Mouse (Mus musculus) MEL (cell line): Measurements from ENCODE around the gene Ybx2. TPM values are rescaled to one million over a fixed set of nuclear protein-coding genes. Genes with fewer than 3 reads are reported as not detected.

Experiments used
- DNase-seq: peaks from one replicate; pipeline ENCODE4 v3.0.0; 2011; ENCODE audit warnings: low read depth, low spot score
- H3K27ac ChIP-seq: 2 replicates; pipeline ENCODE4 v1.5.1; 2012; ENCODE audit warnings: low read depth, mild to moderate bottlenecking, control low read depth, low read length, moderate library complexity; ENCODE audit not compliant: control insufficient read depth
- H3K27me3 ChIP-seq, 2 experiments: fragments of 150-350 bp in 1 of 2; sonication (generic) in 1 of 2; 2 replicates each; pipeline ENCODE4 v1.6.1; 2012; ENCODE audit warnings: low read length in 2 of 2, mild to moderate bottlenecking in 2 of 2, improper control_type of control experiment in 1 of 2, moderate library complexity in 1 of 2; ENCODE audit not compliant: insufficient read depth in 2 of 2, control insufficient read depth in 1 of 2
- H3K36me3 ChIP-seq, 2 experiments: 2 replicates each; pipeline ENCODE4 v1.6.1; 2012 to 2014; ENCODE audit warnings: low read length in 2 of 2, improper control_type of control experiment in 1 of 2, inconsistent platforms in 1 of 2, mild to moderate bottlenecking in 1 of 2; ENCODE audit not compliant: insufficient read depth in 2 of 2, control insufficient read depth in 1 of 2
- H3K4me1 ChIP-seq, 2 experiments: fragments of 150-350 bp in 1 of 2; sonication (generic) in 1 of 2; 2 replicates each; pipeline ENCODE4 v1.6.1; 2012; ENCODE audit warnings: low read length in 2 of 2, improper control_type of control experiment in 1 of 2, mild to moderate bottlenecking in 1 of 2; ENCODE audit not compliant: insufficient read depth in 2 of 2, control insufficient read depth in 1 of 2
- H3K4me3 ChIP-seq, 2 experiments: fragments of 150-350 bp in 1 of 2; sonication (generic) in 1 of 2; 2 replicates each; pipeline ENCODE4 v1.5.1; 2012; ENCODE audit warnings: low read depth in 2 of 2, low read length in 2 of 2, mild to moderate bottlenecking in 2 of 2, moderate library complexity in 2 of 2, control low read depth in 1 of 2, improper control_type of control experiment in 1 of 2; ENCODE audit not compliant: control insufficient read depth in 1 of 2, insufficient read depth in 1 of 2
- H3K79me2 ChIP-seq: 2 replicates; pipeline ENCODE4 v1.6.1; 2012; ENCODE audit warnings: mild to moderate bottlenecking, low read length, moderate library complexity; ENCODE audit not compliant: control insufficient read depth, poor library complexity, insufficient read depth
- H3K9ac ChIP-seq: 2 replicates; pipeline ENCODE4 v1.6.1; 2012; ENCODE audit warnings: low read depth, mild to moderate bottlenecking, control low read depth, low read length, moderate library complexity; ENCODE audit not compliant: control insufficient read depth, poor library complexity, severe bottlenecking
- H3K9me3 ChIP-seq: fragments of 150-350 bp; sonication (generic); replicated peaks from 2 replicates; pipeline ENCODE4 v1.6.1; 2012; ENCODE audit warnings: mild to moderate bottlenecking, low read length, improper control_type of control experiment, moderate library complexity; ENCODE audit not compliant: insufficient read depth
- BHLHE40 ChIP-seq: IDR thresholded peaks from 2 replicates; pipeline ENCODE4 v1.6.1; 2012; ENCODE audit warnings: low read depth, mild to moderate bottlenecking, inconsistent platforms, low read length, improper control_type of control experiment, borderline replicate concordance
- ELF1 ChIP-seq: IDR thresholded peaks from 2 replicates; pipeline ENCODE4 v1.6.1; 2014; ENCODE audit warnings: low read depth, mild to moderate bottlenecking, inconsistent platforms, low read length, improper control_type of control experiment, moderate library complexity
- ETS1 ChIP-seq: IDR thresholded peaks from 2 replicates; pipeline ENCODE4 v1.6.1; 2012; ENCODE audit warnings: low read depth, mild to moderate bottlenecking, inconsistent platforms, low read length, improper control_type of control experiment, moderate library complexity
- GATA1 ChIP-seq: IDR thresholded peaks from 2 replicates; pipeline ENCODE4 v1.6.1; 2011; ENCODE audit warnings: low read depth, low read length, improper control_type of control experiment
- HCFC1 ChIP-seq: IDR thresholded peaks from 2 replicates; pipeline ENCODE4 v1.6.1; 2012; ENCODE audit warnings: low read depth, mild to moderate bottlenecking, inconsistent platforms, low read length, improper control_type of control experiment, moderate library complexity
- MAFK ChIP-seq: IDR thresholded peaks from 2 replicates; pipeline ENCODE4 v1.6.1; 2011; ENCODE audit warnings: low read depth, mild to moderate bottlenecking, low read length, improper control_type of control experiment, borderline replicate concordance
- MAZ ChIP-seq: IDR thresholded peaks from 2 replicates; pipeline ENCODE4 v1.6.1; 2012; ENCODE audit warnings: low read depth, mild to moderate bottlenecking, inconsistent platforms, low read length, improper control_type of control experiment
- MXI1 ChIP-seq: IDR thresholded peaks from 2 replicates; pipeline ENCODE4 v1.6.1; 2011; ENCODE audit warnings: mild to moderate bottlenecking, low read depth, low read length, improper control_type of control experiment
- NELFE ChIP-seq: IDR thresholded peaks from 2 replicates; pipeline ENCODE4 v1.6.1; 2011; ENCODE audit warnings: low read depth, low read length, improper control_type of control experiment
- NRF1 ChIP-seq: IDR thresholded peaks from 2 replicates; pipeline ENCODE4 v1.6.1; 2014; ENCODE audit warnings: low read depth, mild to moderate bottlenecking, inconsistent platforms, low read length, improper control_type of control experiment, moderate library complexity; ENCODE audit not compliant: poor library complexity, insufficient read depth, severe bottlenecking
- POLR2A ChIP-seq, 2 experiments: IDR thresholded peaks; 2 replicates each; pipeline ENCODE4 v1.6.1; 2011 to 2012; ENCODE audit warnings: low read length in 2 of 2, mild to moderate bottlenecking in 2 of 2, control low read depth in 1 of 2, improper control_type of control experiment in 1 of 2, low read depth in 1 of 2, moderate library complexity in 1 of 2; ENCODE audit not compliant: control insufficient read depth in 1 of 2, insufficient read depth in 1 of 2, poor library complexity in 1 of 2
- POLR2AphosphoS2 ChIP-seq: IDR thresholded peaks from 2 replicates; pipeline ENCODE4 v1.6.1; 2011; ENCODE audit warnings: low read length, improper control_type of control experiment
- RAD21 ChIP-seq: IDR thresholded peaks from 2 replicates; pipeline ENCODE4 v1.6.1; 2011; ENCODE audit warnings: mild to moderate bottlenecking, low read depth, low read length, improper control_type of control experiment
- TAL1 ChIP-seq: IDR thresholded peaks from 2 replicates; pipeline ENCODE4 v1.6.1; 2012; ENCODE audit warnings: mild to moderate bottlenecking, inconsistent platforms, low read length, moderate library complexity, mixed read lengths
- TBP ChIP-seq: IDR thresholded peaks from 2 replicates; pipeline ENCODE4 v1.8.0; 2011; ENCODE audit warnings: low read depth, low read length, improper control_type of control experiment
- UBTF ChIP-seq: IDR thresholded peaks from 2 replicates; pipeline ENCODE4 v1.6.1; 2012; ENCODE audit warnings: low read depth, mild to moderate bottlenecking, inconsistent platforms, low read length, improper control_type of control experiment, moderate library complexity, borderline replicate concordance; ENCODE audit not compliant: insufficient read depth
- USF1 ChIP-seq: IDR thresholded peaks from 2 replicates; pipeline ENCODE4 v1.6.1; 2014; ENCODE audit warnings: low read depth, mild to moderate bottlenecking, inconsistent platforms, low read length, improper control_type of control experiment, moderate library complexity
- USF2 ChIP-seq, 2 experiments: IDR thresholded peaks; 2 replicates each; pipeline ENCODE4 v1.6.1; 2011 to 2012; ENCODE audit warnings: improper control_type of control experiment in 2 of 2, low read length in 2 of 2, borderline replicate concordance in 1 of 2, inconsistent platforms in 1 of 2, low read depth in 1 of 2, mild to moderate bottlenecking in 1 of 2; ENCODE audit not compliant: insufficient read depth in 1 of 2
- ZC3H11A ChIP-seq: IDR thresholded peaks from 2 replicates; pipeline ENCODE4 v1.6.1; 2012; ENCODE audit warnings: low read depth, mild to moderate bottlenecking, inconsistent platforms, low read length, improper control_type of control experiment
- ZMIZ1 ChIP-seq: IDR thresholded peaks from 2 replicates; pipeline ENCODE4 v1.6.1; 2012; ENCODE audit warnings: low read depth, mild to moderate bottlenecking, inconsistent platforms, low read length, improper control_type of control experiment, moderate library complexity
- ZNF384 ChIP-seq: IDR thresholded peaks from 2 replicates; pipeline ENCODE4 v1.6.1; 2012; ENCODE audit warnings: low read depth, mild to moderate bottlenecking, inconsistent platforms, low read length, improper control_type of control experiment
- polyA plus RNA-seq, 2 experiments: library from polyadenylated mRNA; stranded (reverse) in 1 of 2; unstranded in 1 of 2; fragments of >175 nt in 1 of 2; fragments of >200 nt in 1 of 2; gene quantifications; 2 replicates each; pipeline versions ENCODE4 v1.2.1 to v1.2.4; 2012; ENCODE audit warnings: low replicate concordance in 2 of 2, low read depth in 1 of 2; ENCODE audit not compliant: insufficient read length in 2 of 2, insufficient read depth in 1 of 2, missing spikeins in 1 of 2
- total RNA-seq: library from RNA; depleted of rRNA; stranded (reverse); fragments of 300-350 nt; gene quantifications from 2 replicates; pipeline ENCODE4 v1.2.3, GENCODE M21; 2012

The Ybx2 gene
- total and polyA plus RNA-seq, 3 experiments = 0.50 to 0.92 TPM; not detected in 1

- peak within 1 kb of the TSS; percentile 71 for H3K27ac ChIP-seq
- DNase-seq = peak; percentile 78
- H3K9me3 ChIP-seq = no peaks in the 10 kb centered on the region
- H3K9ac ChIP-seq = peak within 1 kb of the TSS; percentile 68
- peaks cover 13 to 26% of the 10 kb centered on the region in 2 experiments for H3K4me1 ChIP-seq
- H3K27me3 ChIP-seq = no peaks in the 10 kb centered on the region
- H3K36me3 ChIP-seq = peaks cover 0 to 15% of the 10 kb centered on the region in 2 experiments; a peak in 2 of 4 replicates
- no peaks in the 10 kb centered on the region; the same call in none of the 2 replicates for H3K79me2 ChIP-seq
- peak in 1 of 2 experiments; percentile 60; a peak in 2 of 4 replicates for TF ChIP-seq POLR2A (IDR thresholded peaks at IDR 0.05; ENCODE audit: control insufficient read depth in 1 of 2, insufficient read depth in 1 of 2, low read depth in 1 of 2, low read length in 2 of 2, poor library complexity in 1 of 2)
- TF ChIP-seq HCFC1 = 0 out of 2 replicates have a peak, but pooled peaks have one; percentile 10
- TF ChIP-seq ZMIZ1 = no peak
- peak; percentile 59 for TF ChIP-seq NELFE
- TF ChIP-seq ETS1 = 0 out of 2 replicates have a peak, but pooled peaks have one; percentile 30
- TF ChIP-seq MAZ = peak; percentile 77; the same call in 1 of the 2 replicates
- TF ChIP-seq ELF1 = 0 out of 2 replicates have a peak, but pooled peaks have one; percentile 7
- no peak for TF ChIP-seq TBP
- TF ChIP-seq MXI1 = 0 out of 2 replicates have a peak, but pooled peaks have one; percentile 31
- peak within 1 kb of the TSS; percentile 47 to 72 for H3K4me3 ChIP-seq
Measured at GRCm38 (mm10) chr11:69895291-69895690, 40.3 kb upstream of the Ybx2 start, which contains the start of gene Acap1. Gene Acap1 (minus strand): TSS chr11:69895539.

GRCm38 (mm10) chr11:69899870-69900269 is 35.7 kb upstream of the Ybx2 start:
- no peak for TF ChIP-seq POLR2AphosphoS2
- peak; percentile 58; the same call in 1 of the 2 replicates for TF ChIP-seq ZNF384
- TF ChIP-seq, all 39 proteins: peak for 1
- Histone ChIP-seq H3K9ac (no peak overlapping the region), H3K4me1 (peaks cover 2 to 16% of the 10 kb centered on the region in 2 experiments; a peak in 2 of 4 replicates), H3K27me3 (no peaks in the 10 kb centered on the region), H3K79me2 (peaks cover 18% of the 10 kb centered on the region), H3K9me3 (no peaks in the 10 kb centered on the region), H3K36me3 (peaks cover 0 to 6% of the 10 kb centered on the region in 2 experiments; a peak in 3 of 4 replicates), H3K4me3 (no peak overlapping the region), H3K27ac (no peak overlapping the region)
- no peak for DNase-seq

- peaks cover 3% of the 10 kb centered on the region in 2 experiments; a peak in 3 of 4 replicates for H3K36me3 ChIP-seq
- peak within 1 kb of the TSS; percentile 65 to 77 for H3K4me3 ChIP-seq
- peak within 1 kb of the TSS; percentile 81 for H3K9ac ChIP-seq
- H3K4me1 ChIP-seq = peaks cover 0 to 13% of the 10 kb centered on the region in 2 experiments; a peak in 2 of 4 replicates
- no peaks in the 10 kb centered on the region for H3K9me3 ChIP-seq
- H3K27me3 ChIP-seq = no peaks in the 10 kb centered on the region
- peak; percentile 99 for DNase-seq
- H3K79me2 ChIP-seq = peaks cover 18% of the 10 kb centered on the region
- peak within 1 kb of the TSS; percentile 95 for H3K27ac ChIP-seq
- no peak for TF ChIP-seq HCFC1
- TF ChIP-seq MXI1 = no peak
- no peak for TF ChIP-seq RAD21
- TF ChIP-seq UBTF = 0 out of 2 replicates have a peak, but pooled peaks have one; percentile 31
- no peak for TF ChIP-seq NRF1
- TF ChIP-seq BHLHE40 = no peak
- no peak for TF ChIP-seq MAFK
- peak; percentile 97 for TF ChIP-seq ZMIZ1
- no peak for TF ChIP-seq USF2 (IDR thresholded peaks at IDR 0.05; ENCODE audit: borderline replicate concordance in 1 of 2, insufficient read depth in 1 of 2, low read depth in 1 of 2, low read length in 2 of 2)
- no peak for TF ChIP-seq GATA1
- TF ChIP-seq POLR2A (IDR thresholded peaks at IDR 0.05; ENCODE audit: control insufficient read depth in 1 of 2, insufficient read depth in 1 of 2, low read depth in 1 of 2, low read length in 2 of 2, poor library complexity in 1 of 2) = peak; percentile 92 to 99
- TF ChIP-seq ZC3H11A = no peak
- peak; percentile 23; the same call in 1 of the 2 replicates for TF ChIP-seq USF1
- TF ChIP-seq TAL1 = no peak
Measured at GRCm38 (mm10) chr11:69900471-69901405, 34.9 kb upstream of the Ybx2 start, which contains the start of the genes 2810408A11Rik and Neurl4. Gene 2810408A11Rik (minus strand): TSS chr11:69900987. Gene Neurl4 (plus strand): TSS chr11:69901072.
